Mouse (Mus musculus) common myeloid progenitor, adult 5-6 weeks (primary cell): ENCODE data around the gene R3hdm4. TPM values are rescaled to one million over a fixed set of nuclear protein-coding genes. Genes with fewer than 3 reads are reported as not detected.

Source experiments
- ATAC-seq: replicated peaks from 2 replicates; pipeline ENCODE4 v1.8.0; 2016; ENCODE audit warnings: low read depth, mild to moderate bottlenecking, moderate TSS enrichment, inconsistent platforms; ENCODE audit not compliant: poor library complexity, severe bottlenecking
- total RNA-seq: library from RNA; stranded (forward); fragments of 200-1000, 187-1606 nt; gene quantifications from 2 replicates; pipeline ENCODE4 v1.2.3, GENCODE M21; 2017

R3hdm4 gene
- total RNA-seq, 1 experiment from 2014 or later, result 50.7 TPM

DNA sequence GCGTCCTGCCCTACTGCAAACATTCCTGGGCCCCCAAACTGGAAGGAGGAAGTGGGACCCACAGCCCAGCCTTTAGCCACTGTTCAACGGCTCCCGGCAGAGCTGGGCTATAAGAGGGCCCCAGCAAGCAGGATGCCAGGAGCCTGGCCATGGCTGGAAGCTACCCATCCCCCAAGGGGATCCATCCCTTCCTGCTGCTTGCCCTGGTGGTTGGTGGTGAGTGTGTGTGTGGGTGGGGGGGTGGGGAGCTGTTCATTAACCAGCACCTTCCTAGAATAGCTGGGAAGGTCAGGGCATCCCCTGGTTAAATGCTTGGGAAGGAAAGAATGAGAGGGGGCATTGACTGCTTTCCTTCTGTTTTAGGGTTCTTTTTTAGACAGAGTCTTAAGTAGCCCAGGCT, 41.5 kb downstream of the R3hdm4 start:
- no peak for ATAC-seq

DNA sequence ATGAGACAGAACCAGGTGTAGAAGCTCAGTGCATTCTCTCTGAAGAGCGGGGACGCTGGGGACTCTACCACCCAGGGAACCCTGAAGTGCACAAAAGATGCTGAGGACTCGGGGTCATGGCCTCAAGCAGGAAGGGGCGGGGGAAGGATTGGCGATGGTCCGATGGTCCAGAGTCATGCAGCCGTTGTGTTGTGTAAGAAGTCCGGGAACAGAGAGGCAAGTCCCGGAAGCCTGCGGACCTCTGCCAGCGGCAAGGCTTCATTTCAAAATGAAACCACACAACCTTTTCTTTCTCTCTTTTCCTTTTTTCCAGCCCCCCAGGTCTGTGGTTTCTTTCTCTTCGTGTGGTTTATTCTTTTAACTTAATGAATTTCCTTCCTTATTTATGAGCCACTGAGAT, 43.3 kb downstream of the R3hdm4 start:
- peak; percentile 59 for ATAC-seq

DNA sequence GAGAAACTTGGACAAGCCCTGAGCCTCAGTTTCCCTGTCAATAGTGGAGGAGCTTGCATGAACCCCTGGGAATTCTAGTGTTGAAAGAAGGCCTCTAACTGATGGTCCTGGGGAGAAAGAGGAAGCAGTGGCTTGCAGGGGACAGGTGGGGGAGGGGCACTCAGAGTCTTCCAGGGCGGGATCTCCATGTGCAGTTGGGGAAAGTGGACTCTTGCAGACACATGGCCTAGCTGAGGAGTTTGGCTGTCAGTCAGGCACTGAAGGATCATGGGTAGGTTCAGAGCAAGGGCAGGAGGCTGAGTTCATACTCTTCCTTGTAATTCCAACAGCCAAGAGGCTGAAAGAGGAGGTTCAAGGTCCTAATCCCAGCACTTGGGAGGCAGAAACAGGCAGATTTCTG, 43.8 kb downstream of the R3hdm4 start:
- ATAC-seq, result peak; percentile 34

DNA sequence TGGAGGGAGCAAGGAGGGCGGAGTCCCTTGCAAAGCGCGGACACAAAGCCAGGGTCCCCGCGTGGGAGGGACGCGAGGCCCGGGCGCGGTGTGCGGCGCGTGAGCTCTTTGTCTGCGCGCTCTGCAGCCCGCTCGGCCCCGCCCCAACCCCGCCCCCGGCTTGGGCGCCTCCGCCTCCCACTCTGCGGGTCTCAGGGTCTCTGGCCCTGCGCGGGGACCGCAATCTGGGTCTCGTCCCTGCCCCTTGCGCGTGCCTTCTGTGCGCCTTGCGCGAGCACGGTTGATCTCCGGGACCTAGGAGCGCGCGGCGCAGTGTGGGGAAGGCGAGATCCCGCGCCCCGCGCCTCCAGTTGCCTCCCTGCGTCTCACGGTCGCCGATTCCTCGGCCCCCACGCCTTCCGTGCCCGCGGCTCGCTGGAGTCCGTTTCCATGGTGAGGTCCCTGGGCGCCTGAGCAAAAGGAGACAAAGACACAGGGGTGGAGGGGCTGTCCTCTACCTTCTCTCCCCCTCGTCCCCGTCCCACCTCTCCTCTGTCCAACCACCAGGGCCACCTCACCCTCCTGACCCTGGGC, 46.6 kb downstream of the R3hdm4 start, which contains the start of the genes Prtn3 and Plppr3:
Gene Prtn3, plus strand, starts transcription at position 187 of the 573 bp plus-strand sequence.
Gene Plppr3, minus strand, starts transcription at position 345 of the 573 bp plus-strand sequence.
- peak; percentile 20; the same call in 1 of the 2 replicates for ATAC-seq

DNA sequence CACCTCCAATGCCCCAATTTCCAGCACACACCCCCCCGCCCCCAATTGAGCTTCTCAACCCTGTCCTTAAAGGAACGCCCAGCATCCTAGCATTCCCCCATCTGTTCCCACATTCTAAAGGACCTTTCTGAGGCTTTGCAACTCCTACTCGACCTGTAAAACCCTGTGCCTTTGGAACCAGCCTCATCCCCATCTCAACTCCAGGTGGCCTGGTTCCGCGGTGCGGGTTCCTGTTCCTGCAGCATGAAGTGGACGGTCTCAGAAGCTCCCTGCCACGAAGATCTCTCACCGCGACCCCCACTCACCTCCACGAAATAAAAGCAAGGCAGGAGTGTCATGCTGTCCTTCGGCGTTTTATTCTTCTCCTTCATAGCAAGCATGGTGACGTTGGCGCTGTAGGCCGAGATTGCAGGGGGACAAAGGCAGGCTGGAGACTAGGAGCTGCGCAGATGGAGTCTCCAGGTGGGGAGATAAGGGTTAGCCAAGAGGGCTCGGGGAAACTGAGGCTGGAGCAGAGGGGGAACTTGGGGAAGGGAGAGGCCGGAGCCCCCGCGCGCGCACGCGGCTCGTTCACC, 47.2 kb downstream of the R3hdm4 start:
- ATAC-seq, result no peak

DNA sequence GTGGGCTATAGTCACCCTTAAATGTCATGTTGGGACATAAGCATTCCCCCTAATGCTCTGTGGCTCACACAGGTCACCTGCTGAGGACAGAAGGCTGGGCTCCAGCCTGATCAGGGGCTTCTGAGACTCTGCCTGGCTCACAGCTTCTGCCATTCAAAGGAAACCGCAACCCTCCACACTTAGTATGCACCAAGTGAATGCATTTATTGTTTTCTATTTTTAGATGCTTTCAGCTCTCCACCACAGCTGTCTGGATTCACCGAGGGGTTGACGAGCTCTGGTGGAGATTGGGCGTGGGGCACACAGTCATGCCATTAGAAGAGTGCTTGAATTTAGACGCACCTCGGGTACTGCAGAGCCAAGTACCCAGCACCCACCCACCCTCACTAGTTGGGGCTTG, 47.7 kb downstream of the R3hdm4 start:
- ATAC-seq, result no peak

DNA sequence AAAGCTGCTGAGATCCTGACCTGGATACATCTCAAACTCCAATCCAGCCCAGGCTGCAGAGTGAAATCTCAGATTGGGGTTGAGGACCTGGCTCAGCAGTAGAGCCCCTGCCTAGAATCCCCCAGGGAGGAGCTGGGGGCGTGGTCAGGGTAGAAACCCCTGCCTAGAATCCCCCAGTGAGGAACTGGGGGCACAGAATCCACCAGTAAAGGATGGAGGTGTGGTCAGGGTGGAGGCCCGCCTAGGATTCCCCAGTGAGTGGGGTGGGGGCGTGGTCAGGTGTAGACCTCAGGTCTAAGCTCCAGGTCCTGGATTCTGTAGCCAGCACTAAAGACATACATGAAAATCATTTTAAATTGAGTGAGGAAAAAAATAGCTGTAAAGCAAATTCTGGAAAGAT, 48.1 kb downstream of the R3hdm4 start:
- ATAC-seq, result no peak

DNA sequence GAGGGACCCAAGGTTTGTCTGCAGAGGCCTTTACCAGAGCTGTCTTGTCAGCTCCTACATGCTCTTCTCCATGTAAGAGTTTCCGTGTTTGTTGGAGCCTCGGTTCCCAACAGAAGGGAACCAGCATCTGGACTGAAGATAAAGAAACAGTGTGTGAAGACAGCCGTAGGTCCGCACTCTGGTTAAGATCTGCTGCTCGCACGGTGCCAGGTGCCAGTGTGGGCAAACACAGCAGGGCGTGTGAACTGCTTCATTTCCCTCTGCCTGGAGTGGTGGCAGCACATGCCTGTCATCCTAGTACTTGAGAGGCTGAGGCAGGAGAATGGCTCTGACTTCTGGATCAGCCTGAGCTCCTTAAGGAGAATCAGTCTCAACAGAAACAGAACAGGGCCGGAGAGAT, 49.2 kb downstream of the R3hdm4 start:
- ATAC-seq, result no peak

DNA sequence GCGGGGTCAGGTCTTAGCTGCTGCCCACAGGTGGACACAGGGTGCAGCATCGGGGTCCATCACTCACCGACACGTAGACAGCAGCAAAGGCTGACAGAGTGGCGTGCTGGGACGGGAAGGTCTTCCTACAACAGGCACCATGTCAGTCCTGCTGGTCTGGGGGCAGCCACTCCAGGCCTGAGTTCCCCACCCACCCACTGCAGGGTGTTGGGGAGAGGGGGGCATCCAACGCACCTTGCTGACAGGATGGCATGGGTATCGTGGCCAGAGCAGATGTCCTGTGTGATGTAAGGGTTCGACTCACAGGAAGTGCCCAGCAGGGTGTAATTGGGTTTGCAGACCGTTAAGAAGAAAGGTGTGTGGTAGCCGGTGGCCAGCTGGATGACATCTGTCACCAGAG, 54.4 kb downstream of the R3hdm4 start:
- no peak for ATAC-seq

DNA sequence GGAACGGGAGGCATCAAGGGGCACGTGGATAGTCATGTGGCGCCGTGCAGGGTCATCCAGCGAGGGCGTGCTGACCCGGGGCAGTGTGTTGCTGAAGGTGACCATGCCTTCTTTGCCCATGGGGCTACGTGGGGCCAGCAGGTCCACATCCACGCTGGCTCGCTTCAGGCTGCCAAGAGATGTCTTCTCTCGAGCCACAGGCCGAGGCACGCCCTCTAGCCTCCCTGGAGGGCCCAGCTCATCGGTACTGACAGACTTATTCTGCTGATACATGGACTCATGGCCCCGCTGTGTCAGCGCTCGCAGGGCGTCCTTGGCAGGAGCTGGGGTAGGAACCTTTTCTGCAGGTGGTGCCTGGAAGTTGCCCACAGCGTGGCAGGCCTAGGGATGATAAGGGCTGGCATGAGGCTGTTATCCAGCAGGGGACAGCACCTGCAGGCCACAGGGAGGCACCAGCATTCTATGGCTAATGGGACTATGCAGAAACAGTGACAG, 55.2 kb downstream of the R3hdm4 start:
- peak; percentile 48 for ATAC-seq

DNA sequence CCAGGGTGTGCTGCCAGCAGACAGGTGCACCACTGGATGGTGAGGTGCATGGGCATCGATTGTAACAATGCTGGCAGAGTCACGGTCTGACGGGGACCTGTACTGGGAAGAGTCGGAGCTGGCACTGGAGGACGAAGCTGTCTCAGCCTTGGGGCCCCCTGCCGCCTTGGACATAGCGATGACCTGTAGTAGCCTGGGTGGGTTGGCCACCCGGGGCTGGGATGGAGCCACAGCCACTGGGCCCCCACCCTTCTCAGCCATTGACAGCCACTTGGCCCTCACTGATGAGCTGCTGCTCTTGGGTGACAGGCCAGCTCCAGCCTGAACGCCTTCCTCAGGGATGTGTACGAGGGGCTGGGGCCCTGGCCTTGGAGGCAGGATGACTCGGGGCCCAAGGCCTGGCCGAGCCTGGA, 55.8 kb downstream of the R3hdm4 start:
- ATAC-seq, result no peak

DNA sequence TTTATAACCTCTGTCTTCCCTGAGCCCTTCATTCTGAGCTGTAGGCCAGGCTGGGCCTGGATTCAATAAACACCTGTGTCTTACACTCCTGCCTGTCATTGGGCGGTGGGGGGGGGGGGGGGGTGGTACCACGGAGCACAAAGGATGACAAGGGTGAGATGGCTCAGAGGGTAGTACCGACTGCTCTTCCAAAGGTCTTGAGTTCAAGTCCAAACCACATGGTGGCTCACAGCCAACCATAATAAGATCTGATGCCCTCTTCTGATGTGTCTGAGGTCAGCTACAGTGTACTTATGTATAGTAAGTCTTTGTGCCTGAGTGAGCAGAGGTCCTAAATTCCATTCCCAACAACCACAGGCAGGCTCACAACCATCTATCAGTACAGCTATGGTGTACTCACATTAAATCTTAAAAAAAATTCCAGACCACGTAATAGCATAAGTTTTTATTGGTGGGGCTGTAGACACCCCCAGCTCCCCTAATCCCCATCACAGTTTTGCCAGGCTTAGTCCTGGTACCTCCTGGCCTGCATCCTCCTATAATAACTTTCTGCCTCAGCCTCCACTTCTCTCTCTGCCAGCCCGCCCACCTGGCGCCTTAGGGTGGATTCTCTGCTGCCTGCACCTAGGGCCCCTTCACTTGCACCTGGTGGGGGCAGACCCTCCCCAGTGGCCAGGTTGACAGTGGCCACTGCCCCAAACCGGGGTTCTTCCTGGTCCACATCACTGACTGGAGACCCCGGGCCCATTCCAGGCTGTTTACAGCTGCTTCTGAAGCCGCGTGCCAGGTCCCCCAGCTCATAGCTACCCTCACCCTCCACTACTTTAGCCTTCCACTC, 56.4 kb downstream of the R3hdm4 start:
- ATAC-seq, result no peak

DNA sequence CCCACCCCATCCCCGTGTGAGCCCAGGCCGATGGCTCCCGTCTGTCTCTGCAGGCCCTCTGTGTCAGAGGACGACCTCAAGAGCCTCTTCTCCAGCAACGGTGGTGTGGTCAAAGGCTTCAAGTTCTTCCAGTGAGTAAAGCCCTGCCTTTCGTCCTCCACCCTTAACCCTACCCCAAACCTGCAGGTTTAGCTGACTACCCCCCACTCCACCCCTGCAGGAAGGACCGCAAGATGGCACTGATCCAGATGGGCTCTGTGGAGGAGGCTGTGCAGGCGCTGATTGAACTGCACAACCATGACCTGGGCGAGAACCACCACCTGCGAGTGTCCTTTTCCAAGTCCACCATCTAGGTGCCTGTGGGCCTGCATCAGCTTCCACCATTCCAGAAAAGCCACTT, 58.1 kb downstream of the R3hdm4 start:
- ATAC-seq, result no peak

DNA sequence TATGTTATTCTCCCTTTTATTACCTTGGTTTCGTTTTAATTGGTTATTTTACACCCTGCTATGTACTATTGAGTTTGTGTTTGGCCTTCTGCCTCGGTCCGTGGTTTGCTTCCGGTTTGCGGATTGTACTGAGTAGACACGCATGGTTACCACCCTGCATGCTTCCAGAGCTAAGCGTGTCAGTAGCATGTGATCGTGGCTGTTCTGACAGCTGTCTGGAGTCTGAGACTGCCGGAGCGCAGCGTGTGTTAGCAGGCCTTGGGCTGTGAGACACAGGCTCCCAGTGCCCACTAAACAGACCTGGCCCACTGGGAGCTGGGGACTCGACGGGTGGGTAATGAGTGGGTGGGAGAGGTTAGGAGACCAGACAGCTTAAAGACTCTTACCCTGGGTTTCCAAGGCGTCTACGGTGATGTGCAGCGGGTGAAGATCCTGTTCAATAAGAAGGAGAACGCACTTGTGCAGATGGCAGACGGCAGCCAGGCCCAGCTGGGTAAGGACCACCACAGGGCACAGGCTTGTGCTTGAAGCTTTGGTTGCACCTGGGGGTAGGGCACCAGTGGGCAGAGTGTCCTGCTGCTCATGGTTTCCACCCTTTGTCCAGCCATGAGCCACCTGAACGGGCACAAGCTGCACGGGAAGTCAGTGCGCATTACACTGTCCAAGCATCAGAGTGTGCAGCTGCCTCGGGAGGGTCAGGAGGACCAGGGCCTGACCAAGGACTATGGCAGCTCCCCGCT, 58.8 kb downstream of the R3hdm4 start:
- no peak for ATAC-seq

DNA sequence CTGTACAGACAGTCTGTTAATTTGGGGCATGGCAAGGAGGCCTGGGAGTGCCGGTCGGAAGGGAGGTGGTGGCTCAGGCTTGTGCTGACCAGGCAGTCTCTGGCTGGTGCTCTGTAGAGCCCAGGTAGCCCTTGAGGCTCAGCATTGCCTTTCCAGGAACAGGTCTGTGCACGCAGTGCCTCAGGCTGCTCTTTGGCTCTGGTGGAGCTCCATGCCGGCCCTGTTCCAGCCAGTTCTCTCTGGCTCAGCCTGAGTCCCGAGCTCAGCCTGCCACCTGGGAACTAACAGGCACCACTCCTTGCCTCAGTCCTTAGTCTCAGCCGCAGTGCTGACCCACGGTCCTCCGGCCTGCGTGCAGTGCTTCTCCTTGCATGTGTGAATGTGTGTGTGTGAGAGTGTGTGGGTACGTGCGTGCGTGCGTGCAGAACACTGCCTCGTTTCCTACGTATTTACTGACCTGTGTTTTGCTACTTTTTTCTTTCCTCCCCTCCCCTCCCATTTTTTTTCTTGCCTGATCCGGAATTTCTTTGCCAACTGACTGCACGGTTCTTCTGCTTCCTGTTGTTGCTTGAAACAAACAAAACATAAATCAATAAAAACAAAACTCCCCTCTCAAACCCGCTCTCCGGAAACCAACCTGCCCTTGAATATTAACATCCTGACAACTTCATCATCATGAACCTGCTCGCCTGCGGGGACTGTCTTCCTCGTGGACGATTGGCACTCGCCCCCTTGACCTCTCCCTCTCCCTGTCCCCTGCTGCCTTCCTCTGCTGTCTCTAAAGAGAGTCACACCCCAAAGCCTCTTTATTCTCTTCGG, 59.6 kb downstream of the R3hdm4 start:
- ATAC-seq, result no peak

DNA sequence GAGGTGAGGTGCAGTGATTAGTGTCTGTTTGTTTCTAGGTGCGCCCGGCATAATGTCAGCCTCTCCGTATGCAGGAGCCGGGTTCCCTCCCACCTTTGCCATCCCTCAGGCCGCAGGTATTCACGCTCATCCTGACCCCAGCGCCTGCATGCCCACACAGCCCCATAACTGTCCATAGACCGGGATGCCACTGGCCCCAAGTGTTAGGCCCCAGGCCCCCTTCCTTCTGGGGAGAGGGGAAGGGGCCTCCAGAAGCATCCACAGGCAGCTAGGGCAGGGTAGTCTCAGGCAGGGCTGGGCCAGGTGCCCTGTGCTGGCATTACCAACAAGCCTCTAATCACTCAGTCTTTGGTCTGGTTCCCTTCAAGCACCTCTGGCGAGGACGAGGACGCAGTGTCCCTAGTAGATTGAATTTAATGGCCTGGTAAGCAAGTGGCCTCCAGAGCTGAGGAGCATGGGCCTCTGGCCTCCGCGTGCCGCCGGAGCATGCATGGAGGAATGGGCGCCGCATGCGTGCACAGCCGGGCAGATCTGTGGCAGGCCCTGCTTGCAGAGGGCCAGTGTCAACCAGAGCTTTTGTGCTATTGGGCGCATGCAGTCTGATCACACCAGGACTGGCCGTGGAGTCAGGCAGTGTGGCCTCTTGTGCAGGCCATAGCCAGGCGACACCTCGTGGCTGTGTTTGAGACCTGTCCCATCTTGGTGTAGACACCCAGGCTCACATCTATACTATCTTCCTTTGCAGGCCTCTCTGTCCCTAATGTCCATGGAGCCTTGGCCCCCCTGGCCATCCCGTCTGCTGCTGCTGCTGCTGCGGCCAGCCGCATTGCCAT, 60.7 kb downstream of the R3hdm4 start:
- no peak for ATAC-seq
